Mouse (Mus musculus): ENCODE data around the gene Ankrd16.

- TF ChIP-seq CTCF (conservative IDR thresholded peaks at IDR 0.05; ENCODE audit: insufficient read depth, insufficient read length, low read depth, low read length) (no peak), POLR2A (IDR thresholded peaks at IDR 0.05; ENCODE audit: low read depth, low read length) (no peak)
Measured at GRCm38 (mm10) chr2:11797930-11798364, 20.3 kb downstream of the Ankrd16 start.

All from kidney, adult 2 months (tissue).